Mouse (Mus musculus) lung, embryonic 16.5 days (tissue): ENCODE measurements around the gene Kmt2c. TPM values are rescaled to one million over a fixed set of nuclear protein-coding genes. Genes with fewer than 3 reads are reported as not detected.
A peak's percentile ranks its signal among the peaks of the same experiment; 100 is the strongest.
"Not testable (repeated sequence)": the region's sequence is repeated elsewhere in the genome, so short reads cannot be mapped to it uniquely, and the experiment has no call there.

ENCODE experiments used
- ATAC-seq: fragments of 200-750 bp; cut with Nextera tagmentation; 2 replicates; pipeline ENCODE4 v1.8.0; 2017; ENCODE audit warnings: low read depth, mild to moderate bottlenecking, moderate library complexity
- H3K27ac ChIP-seq: fragments of 300-500 bp; sonication (generic); 2 replicates; pipeline ENCODE4 v1.5.1; 2014; ENCODE audit warnings: mild to moderate bottlenecking, control low read depth, low read length
- H3K27me3 ChIP-seq: fragments of 300-500 bp; sonication (generic); 2 replicates; pipeline ENCODE4 v1.6.1; 2014; ENCODE audit warnings: low read depth, low read length, mixed read lengths; ENCODE audit not compliant: control insufficient read depth, insufficient read depth
- H3K36me3 ChIP-seq: fragments of 300-500 bp; sonication (generic); 2 replicates; pipeline ENCODE4 v1.6.1; 2014; ENCODE audit warnings: low read length; ENCODE audit not compliant: control insufficient read depth, insufficient read depth
- H3K4me1 ChIP-seq: fragments of 300-500 bp; sonication (generic); replicated peaks from 2 replicates; pipeline ENCODE4 v1.6.1; 2014; ENCODE audit warnings: low read length, mixed read lengths; ENCODE audit not compliant: control insufficient read depth, insufficient read depth
- H3K4me2 ChIP-seq: fragments of 300-500 bp; sonication (generic); 2 replicates; pipeline ENCODE4 v1.6.1; 2014; ENCODE audit warnings: low read depth, low read length, control low read depth
- H3K4me3 ChIP-seq: fragments of 300-500 bp; sonication (generic); 2 replicates; pipeline ENCODE4 v1.5.1; 2014; ENCODE audit warnings: mild to moderate bottlenecking, low read length, control low read depth
- H3K9ac ChIP-seq: fragments of 300-500 bp; sonication (generic); 2 replicates; pipeline ENCODE4 v1.6.1; 2014; ENCODE audit warnings: low read length, control low read depth
- H3K9me3 ChIP-seq: fragments of 300-500 bp; sonication (generic); 2 replicates; pipeline ENCODE4 v1.6.1; 2016; ENCODE audit warnings: low read length; ENCODE audit not compliant: control insufficient read depth
- WGBS: fragments of 180-500 bp; shearing (Covaris S2); extraction: QIAGEN DNeasy Blood & Tissue Kit; methylation state at CpG from one replicate; pipeline ENCODE4 v1.1.7; 2014; 5-methylcytosine and 5-hydroxymethylcytosine counted together
- polyA plus RNA-seq: library from polyadenylated mRNA; unstranded; fragments of >200 nt; fragmentation: Nextera tagmentation; extraction: Ambion mirVana; gene quantifications from 2 replicates; pipeline ENCODE4 v1.2.1, GENCODE M21; 2015

Kmt2c gene
- polyA plus RNA-seq, 1 experiment from 2014 or later, result 10.2 TPM

DNA sequence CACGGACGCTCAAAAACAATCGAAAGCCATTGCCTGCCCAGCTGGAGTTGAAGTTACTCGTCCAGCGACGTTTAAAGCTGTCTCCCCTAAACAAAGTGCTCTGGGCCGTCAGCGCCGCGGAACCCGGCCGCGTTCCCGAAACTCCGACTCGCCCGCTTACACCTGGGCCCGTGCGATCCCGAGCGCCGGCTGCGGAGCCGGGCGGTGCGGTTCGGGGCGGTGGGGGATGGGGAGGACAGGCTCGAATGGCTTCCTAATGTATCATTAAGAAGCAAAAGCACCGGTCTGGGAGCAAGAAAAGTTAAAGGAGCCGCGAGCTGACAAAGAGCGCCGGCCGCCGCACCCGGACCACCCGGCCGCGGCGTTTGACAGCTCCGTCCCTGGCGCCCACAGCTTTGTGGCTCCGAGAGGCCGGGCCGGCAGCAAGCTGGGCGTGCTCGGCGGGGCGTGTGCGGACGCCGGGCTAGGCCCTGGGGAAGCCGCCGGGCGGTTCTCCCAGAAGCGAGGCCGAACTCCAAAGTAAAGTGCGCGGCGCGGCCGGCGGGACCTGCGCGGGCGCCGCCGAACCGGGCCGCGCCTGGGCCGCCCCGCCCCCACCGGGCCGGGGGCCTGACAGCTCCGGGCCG, 750 bp downstream of the Kmt2c start:
- ATAC-seq, result peak; percentile 18
- H3K36me3 ChIP-seq, result no peaks in the 10 kb centered on the region

DNA sequence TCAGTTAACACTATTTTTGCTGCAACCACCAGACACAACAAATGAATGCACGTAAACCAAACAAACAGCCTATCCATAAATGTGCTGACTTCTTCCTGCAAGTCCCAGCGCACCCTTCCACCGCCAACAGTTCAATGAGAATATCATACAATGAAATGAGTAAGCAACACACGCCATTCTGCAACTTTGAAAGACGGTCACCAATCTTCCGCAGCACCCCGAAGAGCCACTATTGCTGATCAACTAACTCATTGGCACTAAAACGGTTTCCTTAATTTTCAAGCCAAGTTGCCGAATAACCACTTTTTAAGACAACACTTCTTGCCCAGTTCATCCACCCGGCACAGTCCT, 1.2 kb downstream of the Kmt2c start:
- peak overlapping the region; percentile 100; the same call in 1 of the 2 replicates for H3K27ac ChIP-seq
- under 1% methylated on average over 10 of the region's 10 CpGs for WGBS
- no peaks in the 10 kb centered on the region for H3K27me3 ChIP-seq
- peak overlapping the region; percentile 81 for H3K4me2 ChIP-seq
- H3K4me3 ChIP-seq, result peak overlapping the region; percentile 81
- peaks cover 11% of the 10 kb centered on the region for H3K4me1 ChIP-seq
- no peak for ATAC-seq
- H3K36me3 ChIP-seq, result no peaks in the 10 kb centered on the region
- H3K9ac ChIP-seq, result peak overlapping the region; percentile 90
- H3K9me3 ChIP-seq, result no peaks in the 10 kb centered on the region

More for the DNA sequence above, 750 bp downstream of the Kmt2c start:
- no peaks in the 10 kb centered on the region for H3K9me3 ChIP-seq
- peak overlapping the region; percentile 81 for H3K4me3 ChIP-seq
- peak overlapping the region; percentile 100 for H3K27ac ChIP-seq
- peak overlapping the region; percentile 81 for H3K4me2 ChIP-seq
- peaks cover 11% of the 10 kb centered on the region for H3K4me1 ChIP-seq
- under 1% methylated on average over 65 of the region's 78 CpGs for WGBS
- H3K9ac ChIP-seq, result peak overlapping the region; percentile 90
- no peaks in the 10 kb centered on the region for H3K27me3 ChIP-seq

DNA sequence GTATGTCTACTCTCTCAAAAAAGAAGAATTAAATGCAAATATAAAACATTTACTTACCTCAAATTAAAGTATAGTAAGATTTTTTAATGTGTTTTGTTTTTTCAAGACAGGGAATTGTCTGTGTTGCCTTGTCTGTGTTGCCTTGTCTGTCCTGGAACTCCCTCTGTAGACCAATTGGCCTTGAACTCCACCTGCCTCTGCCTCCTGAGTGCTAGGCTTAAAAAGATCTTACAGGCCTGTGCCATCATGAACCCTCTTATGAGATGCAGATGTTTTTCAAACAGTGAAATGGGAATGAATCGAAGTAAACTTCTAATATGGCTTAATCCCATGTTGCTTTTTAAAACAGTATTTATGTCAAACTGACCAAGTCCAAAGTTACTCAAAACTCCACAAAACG, 1.9 kb downstream of the Kmt2c start:
- no peak for ATAC-seq
- no peaks in the 10 kb centered on the region for H3K27me3 ChIP-seq
- H3K27ac ChIP-seq, result no peak overlapping the region
- no peaks in the 10 kb centered on the region for H3K36me3 ChIP-seq
- peak overlapping the region; percentile 81 for H3K4me2 ChIP-seq
- no peak overlapping the region; the same call in 1 of the 2 replicates for H3K9ac ChIP-seq
- H3K4me3 ChIP-seq, result peak overlapping the region; percentile 81
- peaks cover 11% of the 10 kb centered on the region for H3K4me1 ChIP-seq
- WGBS, result 50% methylated on average over 2 of the region's 2 CpGs
- no peaks in the 10 kb centered on the region for H3K9me3 ChIP-seq

DNA sequence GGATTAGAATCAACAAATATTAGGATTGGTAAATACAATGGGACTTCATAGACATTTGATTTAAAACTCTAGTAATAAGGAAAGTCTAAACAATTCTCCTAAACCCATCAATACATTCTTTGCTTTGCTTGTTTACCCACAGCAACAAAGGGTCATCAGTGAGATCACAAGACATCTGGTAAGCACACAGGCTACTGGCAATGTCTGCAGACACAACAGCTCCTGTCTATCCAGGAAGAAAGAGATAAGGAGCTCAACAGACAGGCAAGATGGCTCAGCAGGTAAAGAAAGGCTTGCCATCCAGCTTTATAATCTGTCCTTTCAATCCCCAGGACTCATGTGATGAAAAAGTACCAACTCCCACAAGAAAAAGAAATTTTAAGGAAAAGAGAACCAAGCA, 19.7 kb downstream of the Kmt2c start:
- no peaks in the 10 kb centered on the region for H3K4me1 ChIP-seq
- no peak overlapping the region for H3K9ac ChIP-seq
- H3K4me3 ChIP-seq, result no peak overlapping the region
- no peak for ATAC-seq
- H3K4me2 ChIP-seq, result no peak overlapping the region
- H3K27ac ChIP-seq, result no peak overlapping the region
- H3K36me3 ChIP-seq, result no peaks in the 10 kb centered on the region
- H3K9me3 ChIP-seq, result no peaks in the 10 kb centered on the region
- no peaks in the 10 kb centered on the region for H3K27me3 ChIP-seq

DNA sequence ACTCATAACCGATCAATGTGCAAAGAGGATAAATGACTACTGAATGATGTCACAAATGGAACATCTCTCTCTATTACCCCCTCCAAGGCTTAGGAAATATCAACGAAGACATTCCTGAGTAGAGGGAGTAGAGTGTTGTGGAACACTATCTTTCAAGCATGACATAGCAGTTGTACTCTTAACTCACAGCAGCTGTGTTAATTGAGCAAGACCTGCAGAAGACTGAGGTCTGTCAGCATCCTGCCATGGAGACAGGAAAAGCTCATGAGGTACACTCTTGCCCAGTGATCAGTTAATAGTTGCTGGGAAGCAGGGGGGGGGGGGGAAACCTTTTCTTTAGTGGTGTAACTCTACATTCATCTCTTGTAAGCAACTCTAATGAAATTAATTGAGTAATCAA, 22.8 kb downstream of the Kmt2c start:
- Histone ChIP-seq H3K9ac (no peak overlapping the region), H3K27ac (no peak overlapping the region), H3K36me3 (no peaks in the 10 kb centered on the region), H3K4me3 (no peak overlapping the region), H3K4me2 (no peak overlapping the region), H3K4me1 (no peaks in the 10 kb centered on the region; the same call in 1 of the 2 replicates), H3K27me3 (no peaks in the 10 kb centered on the region), H3K9me3 (no peaks in the 10 kb centered on the region)
- ATAC-seq, result no peak
- 77% methylated on average over 2 of the region's 2 CpGs for WGBS

DNA sequence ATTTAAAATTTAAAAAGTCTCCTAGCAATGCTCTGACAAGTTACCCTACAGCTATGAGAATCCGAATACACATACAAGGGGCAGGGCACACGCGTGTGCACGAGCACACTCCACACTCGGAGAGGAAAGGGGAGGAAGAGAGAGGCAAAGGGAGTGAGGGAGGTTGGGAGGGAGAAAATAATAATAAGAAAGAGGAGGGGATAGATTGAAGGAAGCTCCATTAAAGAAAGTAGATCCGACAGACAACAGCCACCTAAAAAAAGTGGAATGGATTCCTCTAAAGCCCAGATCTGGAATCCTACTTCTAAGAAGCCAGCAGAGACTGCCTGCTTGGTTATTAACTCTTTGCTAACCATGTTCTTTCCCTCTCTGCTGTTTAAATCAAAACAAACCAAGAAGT, 26.5 kb downstream of the Kmt2c start:
- no peaks in the 10 kb centered on the region for H3K36me3 ChIP-seq
- peak overlapping the region; percentile 50 for H3K4me2 ChIP-seq
- peak overlapping the region; percentile 55; the same call in 1 of the 2 replicates for H3K27ac ChIP-seq
- H3K9ac ChIP-seq, result peak overlapping the region; percentile 53
- H3K4me1 ChIP-seq, result no peaks in the 10 kb centered on the region; the same call in 1 of the 2 replicates
- peak; percentile 83 for ATAC-seq
- no peaks in the 10 kb centered on the region for H3K27me3 ChIP-seq
- 4% methylated on average over 6 of the region's 6 CpGs for WGBS
- no peaks in the 10 kb centered on the region for H3K9me3 ChIP-seq
- H3K4me3 ChIP-seq, result peak overlapping the region; percentile 51

DNA sequence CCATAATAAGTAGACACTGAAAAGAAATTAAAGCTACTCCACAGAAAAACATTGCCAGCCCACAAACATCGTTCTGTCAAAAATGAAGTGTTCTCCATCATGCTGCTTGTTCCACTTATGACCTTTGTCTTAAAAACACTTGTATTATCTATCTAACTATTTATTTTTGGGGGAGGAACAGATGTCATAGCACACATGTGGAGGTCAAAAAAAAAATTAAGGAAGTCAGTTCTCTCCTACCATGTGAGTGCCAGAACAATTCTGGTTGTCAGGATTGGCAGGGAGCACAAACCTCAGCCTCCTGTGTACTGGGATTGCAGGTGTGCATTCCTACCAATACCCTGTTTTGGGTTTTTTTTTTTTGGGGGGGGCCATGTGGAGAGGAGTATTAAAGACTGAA, 36.6 kb downstream of the Kmt2c start:
- WGBS, result 73% methylated on average over 1 of the region's 1 CpGs
- ATAC-seq, result no peak
- H3K27ac ChIP-seq, result no peak overlapping the region
- H3K9me3 ChIP-seq, result no peaks in the 10 kb centered on the region
- no peak overlapping the region for H3K4me3 ChIP-seq
- no peaks in the 10 kb centered on the region for H3K27me3 ChIP-seq
- H3K4me1 ChIP-seq, result no peaks in the 10 kb centered on the region
- no peak overlapping the region for H3K4me2 ChIP-seq
- H3K36me3 ChIP-seq, result no peaks in the 10 kb centered on the region
- H3K9ac ChIP-seq, result no peak overlapping the region

DNA sequence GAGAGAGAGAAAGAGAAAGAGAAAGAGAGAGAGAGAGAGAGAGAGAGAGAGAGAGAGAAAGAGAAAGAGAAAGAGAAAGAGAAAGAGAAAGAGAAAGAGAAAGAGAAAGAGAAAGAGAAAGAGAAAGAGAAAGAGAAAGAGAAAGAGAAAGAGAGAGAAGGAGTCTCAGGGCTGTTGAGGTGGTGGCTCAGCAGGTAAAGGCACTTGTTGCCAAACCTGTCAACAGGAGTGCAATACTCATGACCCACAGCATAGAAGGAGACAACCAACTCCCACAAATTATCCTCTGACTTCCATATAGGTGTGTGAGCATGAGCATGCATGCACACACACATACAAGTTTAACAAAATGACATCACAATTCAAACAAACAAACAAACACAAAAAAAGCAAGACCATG, 43.2 kb downstream of the Kmt2c start:
- H3K27ac ChIP-seq, H3K27me3 ChIP-seq, ATAC-seq, H3K4me2 ChIP-seq, H3K4me3 ChIP-seq, H3K9me3 ChIP-seq, H3K36me3 ChIP-seq, H3K4me1 ChIP-seq, H3K9ac ChIP-seq: not testable (repeated sequence)

DNA sequence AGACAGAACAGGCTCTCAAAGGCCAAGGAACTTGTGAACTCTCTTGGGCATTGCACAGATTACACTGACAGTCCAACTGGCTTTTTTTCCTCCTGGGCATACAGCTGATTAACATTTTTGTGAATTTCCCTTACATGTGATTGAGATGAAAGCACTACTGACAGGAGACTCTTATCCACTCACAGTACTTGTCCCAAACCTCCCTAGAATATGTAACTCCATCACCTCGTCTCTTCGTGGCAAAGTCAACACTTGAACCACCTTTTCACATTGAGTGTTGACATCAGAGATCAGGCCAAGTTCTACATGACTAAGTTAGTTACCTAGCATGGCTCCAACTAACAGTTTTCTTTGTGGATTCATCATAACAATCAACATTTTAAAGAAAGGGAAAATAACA, 45.9 kb downstream of the Kmt2c start:
- no peak overlapping the region for H3K4me2 ChIP-seq
- no peak overlapping the region for H3K27ac ChIP-seq
- H3K4me3 ChIP-seq, result no peak overlapping the region
- H3K9me3 ChIP-seq, result no peaks in the 10 kb centered on the region
- ATAC-seq, result no peak
- no peak overlapping the region for H3K9ac ChIP-seq
- H3K4me1 ChIP-seq, result no peaks in the 10 kb centered on the region
- no peaks in the 10 kb centered on the region for H3K27me3 ChIP-seq
- WGBS, result 44% methylated on average over 2 of the region's 2 CpGs
- no peaks in the 10 kb centered on the region for H3K36me3 ChIP-seq

DNA sequence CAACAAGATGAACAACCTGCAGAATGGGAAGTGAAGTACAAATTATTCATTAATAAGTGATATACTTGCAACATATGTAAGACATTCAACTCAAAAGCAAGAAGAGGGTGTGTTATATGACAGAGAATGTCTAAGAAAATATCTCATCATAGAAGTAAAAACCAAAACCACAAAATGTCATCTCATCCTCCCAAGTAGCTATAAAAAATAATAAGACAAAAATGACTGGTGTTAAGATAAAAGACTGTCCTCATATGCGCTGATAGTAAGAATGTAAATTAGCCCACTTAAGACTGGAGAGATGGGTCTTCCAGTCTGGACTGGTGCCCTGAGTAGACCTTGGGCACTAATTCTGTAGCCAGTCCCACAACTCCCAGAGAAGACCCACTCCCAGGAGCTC, 61.1 kb downstream of the Kmt2c start:
- Histone ChIP-seq H3K9me3 (no peaks in the 10 kb centered on the region), H3K4me1 (no peaks in the 10 kb centered on the region), H3K9ac (no peak overlapping the region), H3K4me3 (no peak overlapping the region), H3K4me2 (no peak overlapping the region), H3K27me3 (no peaks in the 10 kb centered on the region), H3K36me3 (no peaks in the 10 kb centered on the region), H3K27ac (no peak overlapping the region)
- WGBS, result 88% methylated on average over 1 of the region's 1 CpGs
- ATAC-seq, result no peak
